Mouse (Mus musculus) gastrocnemius, postnatal 25 days (tissue): Measurements from ENCODE around the gene Mrps34. TPM values are rescaled to one million over a fixed set of nuclear protein-coding genes. Genes with fewer than 3 reads are reported as not detected.

ENCODE experiments used
- DNase-seq: peaks from one replicate; pipeline ENCODE4 v3.0.0; 2022
- long read RNA-seq, 2 experiments: library from polyadenylated mRNA; stranded (forward); transcript quantifications; one replicate each; pipeline ENCODE4 v2.0.0; 2021
- total RNA-seq, 2 experiments: library from RNA; stranded (reverse); gene quantifications; 1 replicate in 1 of 2; 2 replicates in 1 of 2; pipeline ENCODE4 v1.2.3; 2021

The Mrps34 gene
- total RNA-seq = 100 to 1,000 TPM in 1 of 2 experiments, 10 to 100 TPM in 1; 85.9 to 105 TPM
- long read RNA-seq, experiment 1, transcript Mrps34-201 (3 exons, 918 nt) = major isoform, 115 of 125 reads
- long read RNA-seq, experiment 1, partial matches to known transcripts = 0 of 125 reads
- long read RNA-seq, experiment 1, other reads (novel, unspliced or antisense) = 8 of 125 reads
- long read RNA-seq, experiment 2, transcript Mrps34-201 (3 exons, 918 nt) = major isoform, 107 of 113 reads
- long read RNA-seq, experiment 2, partial matches to known transcripts = 0 of 113 reads
- long read RNA-seq, experiment 2, other reads (novel, unspliced or antisense) = 4 of 113 reads

DNA sequence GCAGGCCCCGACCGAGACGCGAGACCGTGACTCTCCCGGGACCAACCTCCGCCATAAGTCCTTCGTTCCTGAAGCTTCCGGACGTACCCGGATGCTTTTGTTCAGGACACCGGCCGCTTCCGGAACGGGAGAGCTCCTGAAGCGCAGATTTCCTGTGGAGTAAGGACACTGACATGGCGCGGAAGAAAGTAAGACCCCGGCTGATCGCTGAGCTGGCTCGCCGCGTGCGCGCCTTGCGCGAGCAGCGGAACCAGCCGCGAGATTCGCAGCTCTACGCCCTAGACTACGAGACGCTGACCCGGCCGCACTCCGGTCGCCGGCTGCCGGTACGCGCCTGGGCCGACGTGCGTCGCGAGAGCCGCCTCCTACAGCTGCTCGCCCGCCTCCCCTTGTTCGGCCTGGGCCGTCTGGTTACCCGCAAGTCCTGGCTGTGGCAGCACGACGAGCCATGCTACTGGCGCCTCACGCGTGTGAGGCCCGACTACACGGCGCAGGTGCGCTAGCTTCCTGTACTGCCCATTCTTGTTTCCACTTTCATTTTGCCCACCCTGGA, at the start of gene Mrps34, which contains the start of gene Eme2:
TSS of gene Mrps34 (plus strand) at position 122 of the 553 bp plus-strand sequence.
TSS of gene Eme2 (minus strand) at position 93 of the 553 bp plus-strand sequence.
- peak; percentile 78 for DNase-seq

DNA sequence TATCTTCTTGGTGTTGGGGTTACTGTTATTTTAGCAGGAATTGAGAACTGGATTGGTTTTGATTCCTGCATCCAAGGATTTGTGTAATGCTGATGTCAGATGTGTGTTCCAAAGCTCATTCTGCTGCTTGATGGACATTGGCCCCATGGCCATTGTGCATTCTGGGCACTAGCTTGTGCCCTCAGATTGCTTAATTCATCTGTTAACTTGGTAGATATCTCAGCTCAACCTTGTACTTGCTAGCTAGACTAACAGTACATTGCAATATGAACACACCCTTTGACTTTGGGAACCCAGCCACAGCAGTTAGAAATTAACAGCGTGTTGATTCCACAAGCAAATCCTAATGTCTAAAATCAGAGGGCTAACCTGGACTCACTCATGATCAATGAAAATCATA, 47.5 kb upstream of the Mrps34 start:
- no peak for DNase-seq

DNA sequence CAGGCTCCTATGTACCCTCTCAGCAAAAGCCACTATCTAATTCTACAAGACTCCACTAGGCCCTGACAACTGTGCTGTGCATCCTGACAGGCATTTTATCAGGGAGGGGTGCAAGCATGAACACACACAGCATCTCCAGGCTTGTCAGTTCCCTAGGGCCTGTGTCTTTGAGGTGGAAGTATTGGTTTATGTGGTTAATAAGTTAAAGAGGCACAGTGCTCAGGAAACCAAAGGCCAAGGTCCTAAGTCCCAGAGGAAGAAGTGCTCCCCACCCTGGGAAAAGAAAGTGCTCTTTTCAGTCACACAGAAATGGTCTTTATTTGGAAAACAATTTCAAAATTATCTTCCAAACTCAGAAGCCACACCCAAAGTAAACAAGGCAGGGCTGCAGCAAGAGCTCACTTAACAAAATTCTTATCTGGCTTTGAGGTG, 46.3 kb upstream of the Mrps34 start:
- DNase-seq = no peak

DNA sequence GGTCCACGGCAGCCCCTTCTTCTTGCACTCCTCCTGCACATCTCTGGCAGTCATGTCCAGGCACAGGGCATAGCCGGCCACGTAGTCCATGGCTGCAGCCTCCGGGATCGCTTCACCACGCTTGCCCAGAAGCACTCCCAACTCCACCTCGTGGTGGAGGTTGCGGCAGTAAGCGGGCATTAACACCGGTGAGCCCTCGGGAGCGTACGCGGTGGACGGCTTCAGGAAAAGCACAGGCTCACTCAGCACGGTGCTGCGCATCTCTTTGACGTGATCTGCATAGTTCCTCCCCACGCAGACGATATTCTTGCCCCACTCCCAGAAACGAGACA, 45.2 kb upstream of the Mrps34 start:
- DNase-seq = no peak

DNA sequence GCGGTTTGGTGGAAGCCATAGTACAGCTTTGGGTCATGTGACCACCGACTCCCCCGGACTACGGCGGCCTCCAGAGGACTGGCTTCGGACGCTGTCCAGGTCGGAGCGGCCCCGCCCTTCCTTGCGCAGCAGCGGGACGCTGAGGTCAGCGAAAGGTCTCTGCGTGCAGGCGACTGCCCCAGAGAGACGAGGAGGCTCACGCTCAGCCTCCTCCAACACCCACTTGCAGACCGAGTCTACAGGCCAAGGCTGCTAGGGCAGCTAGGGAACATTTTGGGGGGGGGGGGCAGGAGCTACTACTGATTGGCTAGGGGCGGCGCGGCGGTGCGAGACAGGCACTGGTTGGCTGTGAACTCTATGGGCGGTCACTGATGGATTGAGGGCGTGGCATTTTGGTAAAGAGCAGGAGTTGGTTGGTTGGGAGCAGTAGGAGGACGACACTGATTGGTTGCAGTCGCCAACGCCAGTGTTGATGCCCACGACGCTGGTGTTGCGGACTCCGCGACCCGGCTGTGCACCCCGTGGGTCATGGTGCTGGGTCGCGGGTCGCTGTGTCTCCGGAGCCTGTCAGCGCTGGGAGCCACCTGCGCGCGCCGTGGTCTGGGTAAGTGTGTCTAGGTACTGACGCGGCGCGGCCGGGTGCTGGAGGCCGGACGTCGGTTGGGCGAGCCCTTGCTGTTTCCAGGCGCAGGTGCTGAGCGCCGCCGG, 44.7 kb upstream of the Mrps34 start, which contains the start of gene Fahd1:
TSS of gene Fahd1 (minus strand) at position 300 of the 708 bp plus-strand sequence.
- peak; percentile 97 for DNase-seq

DNA sequence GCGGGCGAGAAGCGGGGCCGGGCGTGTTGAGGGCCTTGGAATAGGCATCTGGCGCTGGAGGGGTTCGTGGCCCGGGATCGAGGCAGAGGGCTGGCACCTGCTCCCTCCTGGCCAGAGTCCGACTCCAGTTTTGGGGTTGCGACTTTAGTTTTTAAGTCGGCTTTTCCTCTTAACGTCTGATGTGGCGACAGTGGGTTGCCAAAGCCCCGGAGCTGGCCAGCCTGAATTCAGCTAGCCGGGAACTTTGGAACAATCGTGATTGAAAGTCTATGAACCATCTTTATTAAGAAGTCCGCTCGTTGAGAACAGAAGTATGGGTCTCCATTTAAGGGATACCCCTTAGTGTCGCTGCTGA, 44.2 kb upstream of the Mrps34 start:
- DNase-seq = no peak

- no peak for DNase-seq
These were observed 43.4 kb upstream of the Mrps34 start for GRCm38 (mm10) chr17:24851381-24852125.

DNA sequence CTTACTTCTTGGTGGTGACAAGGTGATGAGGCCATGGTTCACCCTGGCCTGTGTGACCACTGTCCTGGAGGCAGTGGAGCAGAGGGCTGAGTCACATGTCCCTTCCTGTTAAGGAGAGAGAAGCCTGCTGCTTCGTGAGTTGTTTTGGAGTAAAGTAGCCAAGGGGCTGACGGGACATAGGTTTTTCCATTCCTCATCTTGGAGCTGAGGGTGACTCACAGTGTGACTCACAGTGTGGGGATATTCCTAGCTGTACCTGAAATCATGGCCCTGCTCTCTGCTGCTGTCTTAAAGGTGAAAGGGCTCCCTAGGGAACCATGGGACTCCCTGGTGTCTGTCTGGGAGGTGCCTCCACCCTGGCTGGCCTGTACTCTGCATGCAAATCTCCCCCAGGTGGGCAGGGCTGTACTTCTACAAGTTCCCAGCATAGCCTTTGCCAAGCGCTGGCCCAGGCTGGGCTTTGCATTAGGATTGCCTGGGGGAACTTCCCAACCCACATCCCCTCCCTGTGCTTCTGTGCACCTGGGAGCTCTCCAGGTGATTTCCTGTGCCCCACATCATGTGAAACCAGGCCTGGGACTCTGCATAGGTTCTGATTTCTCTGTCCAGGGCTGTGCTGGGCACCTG, 39.0 kb upstream of the Mrps34 start:
- no peak for DNase-seq

GRCm38 (mm10) chr17:24856589-24856988, 38.3 kb upstream of the Mrps34 start:
- no peak for DNase-seq

- no peak for DNase-seq
These were observed 37.0 kb upstream of the Mrps34 start for GRCm38 (mm10) chr17:24857831-24858470.

GRCm38 (mm10) chr17:24858967-24859366, 35.9 kb upstream of the Mrps34 start:
- DNase-seq = no peak

DNA sequence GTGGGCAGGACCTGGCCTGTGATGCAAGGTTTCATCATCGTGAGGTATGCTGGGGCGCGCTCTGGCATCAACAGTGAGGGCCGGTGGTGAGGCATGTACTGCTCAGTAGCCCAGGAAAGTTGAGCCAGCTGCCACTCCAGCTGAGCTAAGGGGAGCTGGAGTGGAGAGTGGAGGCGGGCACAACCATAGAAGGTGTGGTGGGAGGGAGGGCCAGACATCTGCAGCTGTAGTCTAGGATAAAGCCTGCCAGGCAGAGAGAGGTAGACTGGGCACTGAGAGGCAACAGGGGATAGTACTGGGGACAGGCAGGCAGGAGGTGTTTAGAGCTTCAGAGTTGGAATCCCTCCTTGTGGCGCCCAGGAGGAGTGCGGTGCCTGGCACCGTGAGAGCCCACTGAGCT, 34.8 kb upstream of the Mrps34 start:
- no peak for DNase-seq

GRCm38 (mm10) chr17:24861785-24862184, 33.1 kb upstream of the Mrps34 start:
- no peak for DNase-seq

DNA sequence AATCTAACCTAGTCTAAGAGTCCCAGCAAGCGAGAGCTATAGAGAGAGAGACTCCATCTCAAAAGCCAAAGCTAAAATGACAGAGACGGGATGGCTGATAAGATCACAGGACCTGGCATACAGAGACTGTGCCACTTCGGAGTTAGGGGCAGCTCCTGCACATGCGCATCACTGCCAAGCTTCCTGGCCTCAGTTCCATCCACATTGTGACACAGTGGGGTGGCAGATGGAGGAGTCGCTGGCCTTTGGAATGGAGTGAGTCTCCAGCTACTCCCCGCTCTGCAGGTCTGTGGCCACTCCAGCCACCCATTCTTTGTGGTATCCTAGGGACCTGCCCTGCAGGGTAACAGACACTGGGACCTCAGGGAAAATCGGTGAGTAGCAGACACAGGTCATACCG, 29.1 kb upstream of the Mrps34 start, which contains the start of gene Igfals:
TSS of gene Igfals (plus strand) at position 222 of the 400 bp plus-strand sequence.
- DNase-seq = no peak

DNA sequence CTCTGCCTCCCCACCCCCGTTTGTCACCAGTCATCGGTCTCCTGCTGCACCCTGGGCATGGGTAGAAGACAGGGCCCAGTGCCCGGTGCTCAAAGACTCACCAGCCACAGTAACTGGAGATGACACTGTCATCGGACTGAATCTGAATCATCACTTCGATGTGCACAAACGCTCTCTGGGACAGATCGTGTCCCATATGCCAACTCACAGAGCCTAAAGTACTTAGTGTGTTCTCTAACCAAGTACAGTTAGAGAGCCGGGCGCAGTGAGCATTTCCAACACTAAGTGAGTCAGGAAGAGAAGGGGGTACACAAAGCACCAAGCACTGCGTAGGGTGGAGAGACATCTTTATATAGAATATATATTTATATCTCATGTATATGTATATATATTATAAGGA, 27.0 kb upstream of the Mrps34 start:
- DNase-seq = no peak

DNA sequence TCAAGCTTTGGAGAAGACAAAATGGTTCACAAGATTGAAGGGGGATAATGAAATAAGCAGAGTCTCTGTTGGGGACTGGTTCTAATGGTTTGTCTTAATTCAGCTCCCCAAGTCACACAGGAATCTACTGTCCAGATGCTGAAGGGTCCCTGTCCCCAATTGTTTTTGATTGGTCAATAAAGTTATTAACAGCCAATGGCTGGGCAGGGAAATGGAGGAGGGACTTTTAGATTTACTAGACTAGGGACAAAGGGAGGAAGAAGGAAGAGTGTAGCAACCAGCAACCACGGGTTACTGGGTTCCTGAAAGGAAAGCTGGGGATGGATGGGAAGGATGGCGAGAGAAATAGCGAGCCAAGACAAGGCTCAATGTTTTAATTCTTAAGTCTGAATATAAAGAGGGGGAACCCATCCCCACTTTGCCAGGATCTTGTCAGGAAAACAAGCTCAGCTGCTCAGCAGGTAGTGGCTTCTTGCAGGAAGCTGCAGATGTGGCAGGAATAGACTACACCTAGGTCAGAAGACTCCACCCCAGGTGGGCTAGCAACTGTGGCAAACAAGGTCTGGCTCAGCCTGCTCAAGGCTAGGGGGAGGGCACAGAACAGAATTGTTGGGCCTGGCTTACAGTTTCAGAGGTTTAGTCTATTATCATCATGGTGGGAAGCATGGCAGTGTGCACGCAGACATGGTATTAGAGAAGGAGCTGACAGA, 21.1 kb upstream of the Mrps34 start:
- DNase-seq = no peak

DNA sequence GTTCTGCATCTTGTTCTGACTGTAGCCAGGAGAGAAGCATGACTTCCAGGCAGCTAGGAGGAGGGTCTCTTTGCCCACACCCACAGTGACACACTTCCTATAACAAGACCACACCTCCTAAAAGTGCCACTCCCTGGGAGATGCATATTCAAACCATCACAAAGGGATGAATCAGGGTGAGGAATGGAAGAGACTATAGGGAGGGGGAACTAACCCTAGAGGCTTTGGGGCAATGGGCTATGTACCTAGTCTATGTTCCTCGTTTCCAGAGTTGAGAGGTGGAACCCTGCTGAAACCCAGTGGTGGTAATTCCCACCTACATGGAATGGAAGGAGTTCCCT, 20.5 kb upstream of the Mrps34 start:
- DNase-seq = no peak

- no peak for DNase-seq
These were observed 19.9 kb upstream of the Mrps34 start for GRCm38 (mm10) chr17:24874989-24875388.

DNA sequence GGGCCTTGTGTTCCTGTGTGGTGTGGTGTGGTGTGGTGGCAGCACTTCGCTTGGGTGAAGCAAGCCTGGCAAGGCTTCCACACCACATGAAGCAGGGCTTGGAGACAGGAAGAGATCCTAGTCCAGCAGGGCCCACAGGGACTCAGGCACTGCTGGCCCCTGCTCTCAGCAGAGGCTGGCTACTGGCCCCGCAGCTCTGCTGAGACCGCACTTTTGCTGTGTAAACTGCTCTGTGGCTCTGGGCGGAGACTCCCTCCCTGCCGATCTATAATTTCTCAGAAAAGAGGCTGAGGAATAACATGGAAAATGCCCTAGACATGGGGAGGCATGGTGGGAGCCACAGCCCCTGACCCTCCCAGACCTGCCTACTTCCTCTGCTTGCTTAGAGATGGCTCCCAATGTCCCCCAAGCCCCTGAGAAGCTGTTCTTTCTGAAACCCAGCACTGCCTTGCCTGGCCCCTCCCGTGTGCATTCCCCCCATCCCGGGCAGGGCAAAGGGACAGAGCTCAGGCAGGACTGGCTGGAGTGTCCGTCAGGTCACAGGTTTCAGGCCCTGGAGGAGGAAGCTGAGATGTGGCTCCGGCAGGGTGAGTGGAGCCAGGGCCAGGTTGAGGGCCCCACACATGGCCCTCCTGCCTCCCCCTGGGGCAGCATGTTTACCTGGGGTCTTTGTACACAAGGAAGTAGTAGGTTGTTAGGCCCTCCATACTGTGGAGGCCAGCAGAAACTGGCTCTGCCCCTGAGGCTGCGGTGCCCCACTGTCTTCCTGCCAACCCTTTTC, 17.4 kb upstream of the Mrps34 start:
- peak; percentile 55 for DNase-seq

GRCm38 (mm10) chr17:24878117-24878397, 16.9 kb upstream of the Mrps34 start:
- DNase-seq = peak; percentile 71

GRCm38 (mm10) chr17:24878531-24878930, 16.4 kb upstream of the Mrps34 start:
- no peak for DNase-seq
